Mouse (Mus musculus) stomach, postnatal 0 days (tissue): ENCODE data around the gene Prrx2. TPM values are rescaled to one million over a fixed set of nuclear protein-coding genes. Genes with fewer than 3 reads are reported as not detected.
A peak's percentile ranks its signal among the peaks of the same experiment; 100 is the strongest.
"Not testable (repeated sequence)": the region's sequence is repeated elsewhere in the genome, so short reads cannot be mapped to it uniquely, and the experiment has no call there.

Source experiments
- ATAC-seq: fragments of 200-750 bp; cut with Nextera tagmentation; 2 replicates; pipeline ENCODE4 v1.8.0; 2017; ENCODE audit not compliant: low FRiP score, low TSS enrichment
- DNase-seq: peaks from one replicate; pipeline ENCODE4 v3.0.0-alpha.2; 2016; ENCODE audit warnings: low spot score
- H3K27ac ChIP-seq: fragments of 300-500 bp; sonication (generic); replicated peaks from 2 replicates; pipeline ENCODE4 v1.5.1; 2014; ENCODE audit warnings: mild to moderate bottlenecking, control low read depth
- H3K27me3 ChIP-seq: fragments of 300-500 bp; sonication (generic); 2 replicates; pipeline ENCODE4 v1.6.1; 2014; ENCODE audit warnings: low read length; ENCODE audit not compliant: control insufficient read depth, insufficient read depth
- H3K36me3 ChIP-seq: fragments of 300-500 bp; sonication (generic); 2 replicates; pipeline ENCODE4 v1.6.1; 2014; ENCODE audit warnings: low read length, mixed read lengths; ENCODE audit not compliant: control insufficient read depth, insufficient read depth
- H3K4me1 ChIP-seq: fragments of 300-500 bp; sonication (generic); replicated peaks from 2 replicates; pipeline ENCODE4 v1.6.1; 2014; ENCODE audit warnings: antibody characterized with exemption; ENCODE audit not compliant: control insufficient read depth, insufficient read depth
- H3K4me2 ChIP-seq: fragments of 300-500 bp; sonication (generic); replicated peaks from 2 replicates; pipeline ENCODE4 v1.6.1; 2014; ENCODE audit warnings: low read depth, mild to moderate bottlenecking, control low read depth, moderate library complexity
- H3K4me3 ChIP-seq: fragments of 300-500 bp; sonication (generic); 2 replicates; pipeline ENCODE4 v1.5.1; 2014; ENCODE audit warnings: low read depth, low read length, control low read depth
- H3K9ac ChIP-seq: fragments of 300-500 bp; sonication (generic); 2 replicates; pipeline ENCODE4 v1.6.1; 2014; ENCODE audit warnings: mild to moderate bottlenecking, low read length, control low read depth, mixed read lengths
- H3K9me3 ChIP-seq: fragments of 300-500 bp; sonication (generic); 2 replicates; pipeline ENCODE4 v1.6.1; 2016; ENCODE audit warnings: low read length; ENCODE audit not compliant: control insufficient read depth
- CTCF ChIP-seq: IDR thresholded peaks from 2 replicates; pipeline ENCODE4 v1.5.1; 2016; ENCODE audit warnings: antibody characterized with exemption, low read depth, mild to moderate bottlenecking, moderate library complexity
- EP300 ChIP-seq: optimal IDR thresholded peaks from 2 replicates; pipeline ENCODE3; 2016; ENCODE audit warnings: antibody characterized with exemption
- WGBS: fragments of 180-500 bp; shearing (Covaris S2); extraction: QIAGEN DNeasy Blood & Tissue Kit; methylation state at CpG from one replicate; pipeline ENCODE4 v1.1.7; 2014; 5-methylcytosine and 5-hydroxymethylcytosine counted together
- polyA plus RNA-seq: library from polyadenylated mRNA; unstranded; fragments of >200 nt; fragmentation: Nextera tagmentation; extraction: Ambion mirVana; gene quantifications from 2 replicates; pipeline ENCODE4 v1.2.1, GENCODE M21; 2015

Gene Prrx2
- polyA plus RNA-seq, 1 experiment from 2014 or later = 1.8 TPM

DNA sequence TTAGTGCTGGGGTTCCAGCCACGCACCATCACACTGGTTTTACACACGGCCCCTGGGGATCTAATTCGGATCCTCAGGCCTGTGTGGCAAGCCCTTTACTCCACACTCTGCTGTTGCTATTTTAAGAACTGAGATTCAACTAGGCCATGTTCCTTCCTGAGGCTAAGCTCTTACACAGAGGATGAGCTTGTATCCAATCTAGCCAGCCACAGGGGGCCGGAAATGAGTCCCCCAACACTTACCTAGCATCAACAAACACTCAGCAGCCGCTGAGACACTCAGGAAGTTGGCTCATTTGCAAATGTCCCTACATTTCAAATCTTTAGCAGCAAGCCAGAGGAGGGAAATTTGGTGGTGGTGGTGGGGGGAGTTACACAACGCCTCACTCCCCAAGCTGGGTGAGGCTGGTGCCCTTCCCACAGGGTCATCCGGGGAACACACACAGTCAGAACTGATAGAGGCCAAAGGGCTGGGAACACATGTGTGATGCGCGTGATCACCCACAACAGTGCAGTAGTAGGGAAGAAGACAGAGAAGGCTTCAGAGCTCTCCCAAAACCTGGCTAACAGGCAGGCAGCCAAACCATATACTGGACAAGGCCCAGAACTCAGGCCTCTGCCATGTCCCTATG lies 92.5 kb downstream of the Prrx2 start:
- H3K4me3 ChIP-seq = no peak overlapping the region
- DNase-seq (no peak), ATAC-seq (no peak)
- TF ChIP-seq CTCF = no peak
- no peak for TF ChIP-seq EP300
- 55% methylated on average over 9 of the region's 9 CpGs for WGBS
- no peaks in the 10 kb centered on the region for H3K9me3 ChIP-seq
- no peak overlapping the region for H3K9ac ChIP-seq
- 0 out of 2 replicates have a peak, but pooled peaks cover 2% of the 10 kb centered on the region for H3K4me1 ChIP-seq
- no peak overlapping the region for H3K4me2 ChIP-seq
- peak overlapping the region; percentile 45; the same call in 1 of the 2 replicates for H3K27ac ChIP-seq
- H3K27me3 ChIP-seq = no peaks in the 10 kb centered on the region
- H3K36me3 ChIP-seq = no peaks in the 10 kb centered on the region

DNA sequence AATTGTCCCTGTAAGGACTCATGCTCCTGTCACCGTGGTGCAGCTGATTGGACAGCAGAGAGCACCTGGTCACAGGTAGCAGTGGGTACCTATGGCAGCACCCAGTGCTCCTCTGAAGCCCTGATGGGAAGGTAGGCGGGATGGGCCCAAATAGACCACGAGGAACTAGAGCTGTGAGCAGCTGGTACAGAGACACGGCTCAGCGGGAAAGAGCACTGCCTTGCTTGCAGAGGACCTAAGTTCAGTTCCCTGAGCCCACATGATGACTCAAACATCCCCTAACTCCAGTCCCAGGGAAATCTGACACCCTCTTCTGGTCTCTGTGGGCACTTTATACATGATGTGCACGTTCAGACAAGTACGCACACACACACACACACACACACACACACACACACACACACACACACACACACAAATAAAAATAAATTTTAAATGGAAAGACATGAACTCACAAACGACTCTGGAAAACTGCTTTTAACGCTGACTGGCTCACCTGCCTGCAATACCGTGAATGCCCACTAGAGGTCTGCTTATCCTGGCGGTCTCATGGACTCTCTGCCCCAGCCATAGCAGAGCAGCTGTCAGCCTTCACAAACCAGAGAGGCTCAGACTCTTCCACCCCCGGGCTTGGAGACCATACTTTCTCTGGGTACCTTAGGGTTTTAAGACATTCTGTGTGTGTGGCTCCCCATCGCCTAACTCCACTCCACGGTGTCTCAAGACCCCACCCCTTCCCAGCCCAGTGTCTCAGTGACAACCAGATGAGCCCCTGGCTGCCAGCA lies 93.3 kb downstream of the Prrx2 start:
- no peak overlapping the region for H3K4me3 ChIP-seq
- ATAC-seq (peak; percentile 60), DNase-seq (peak; percentile 85)
- no peaks in the 10 kb centered on the region for H3K36me3 ChIP-seq
- no peak overlapping the region for H3K4me2 ChIP-seq
- TF ChIP-seq EP300 = no peak
- peak; percentile 92 for TF ChIP-seq CTCF
- H3K9me3 ChIP-seq = no peaks in the 10 kb centered on the region
- WGBS = 25% methylated on average over 14 of the region's 14 CpGs
- peak overlapping the region; percentile 81 for H3K27ac ChIP-seq
- H3K9ac ChIP-seq = 0 out of 2 replicates have a peak overlapping the region, but pooled peaks have one; percentile 4
- H3K27me3 ChIP-seq = no peaks in the 10 kb centered on the region
- H3K4me1 ChIP-seq = 0 out of 2 replicates have a peak, but pooled peaks cover 2% of the 10 kb centered on the region

DNA sequence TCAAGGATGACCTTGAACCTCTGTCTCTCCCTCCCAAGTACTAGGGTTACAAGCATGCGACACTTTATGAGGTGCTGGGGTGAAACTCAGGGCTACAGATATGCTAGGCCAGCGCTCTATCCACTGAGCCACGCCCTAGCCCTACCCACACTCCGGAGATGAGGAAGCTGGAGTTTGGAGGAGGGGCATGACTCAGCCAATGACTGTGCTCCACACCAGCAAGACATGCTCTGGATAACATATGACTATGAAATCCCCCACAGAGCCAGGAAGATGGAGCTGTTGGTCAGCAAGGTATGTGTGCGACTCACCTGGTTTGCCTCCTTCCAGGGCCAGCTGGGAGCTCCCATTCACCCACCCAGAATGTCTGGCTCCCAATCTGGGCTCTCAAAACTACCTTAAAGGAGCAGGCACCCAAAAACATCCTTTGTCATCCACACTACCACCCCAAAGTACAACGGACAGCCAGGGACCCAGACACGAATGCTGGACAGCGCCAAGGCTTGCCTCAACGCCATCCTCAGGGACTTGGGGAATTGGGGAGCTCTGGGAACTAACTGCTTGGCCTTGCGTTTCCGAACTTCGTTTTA lies 94.2 kb downstream of the Prrx2 start:
- no peaks in the 10 kb centered on the region for H3K27me3 ChIP-seq
- H3K9me3 ChIP-seq = no peaks in the 10 kb centered on the region
- 0 out of 2 replicates have a peak, but pooled peaks cover 2% of the 10 kb centered on the region for H3K4me1 ChIP-seq
- peak overlapping the region; percentile 59 for H3K4me2 ChIP-seq
- TF ChIP-seq CTCF (no peak), EP300 (no peak)
- H3K27ac ChIP-seq = peak overlapping the region; percentile 81
- DNase-seq (peak; percentile 77), ATAC-seq (peak; percentile 87)
- H3K9ac ChIP-seq = peak overlapping the region; percentile 39
- no peaks in the 10 kb centered on the region for H3K36me3 ChIP-seq
- 18% methylated on average over 12 of the region's 12 CpGs for WGBS
- H3K4me3 ChIP-seq = peak overlapping the region; percentile 32; the same call in 1 of the 2 replicates

DNA sequence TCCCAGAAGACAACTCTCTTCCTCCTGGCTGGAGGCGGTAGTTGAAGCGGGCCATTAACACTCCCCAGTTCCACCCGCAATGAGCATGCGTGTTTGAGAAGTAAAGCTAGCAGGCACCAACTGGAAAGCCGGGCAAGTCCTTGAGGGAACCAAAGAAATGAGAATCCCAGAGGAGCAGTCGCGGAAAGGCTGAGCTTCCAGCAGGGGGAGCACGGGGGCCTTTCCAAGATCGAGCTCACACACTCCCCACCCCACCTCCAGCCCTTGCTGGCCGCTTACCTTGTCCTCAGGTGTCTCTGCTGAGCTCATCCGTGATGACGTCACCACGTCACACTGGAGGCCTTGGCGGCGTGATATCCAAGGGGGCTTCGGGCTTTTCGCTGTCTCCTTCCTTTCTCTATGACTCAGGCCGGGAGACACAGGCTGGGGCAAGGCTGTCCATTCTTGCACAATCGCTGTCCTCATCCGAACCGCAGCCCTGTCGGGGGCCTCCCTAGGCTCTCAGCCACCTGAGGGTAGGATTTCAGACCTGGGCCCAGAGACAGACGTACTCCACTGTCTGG lies 94.8 kb downstream of the Prrx2 start, which contains the start of gene Ptges:
Gene Ptges, minus strand, starts transcription at position 381 of the 563 bp plus-strand sequence.
- TF ChIP-seq CTCF (peak; percentile 81), EP300 (no peak)
- H3K27me3 ChIP-seq = no peaks in the 10 kb centered on the region
- peak within 1 kb of the TSS; percentile 32 for H3K4me3 ChIP-seq
- DNase-seq = peak; percentile 88
- H3K9ac ChIP-seq = peak within 1 kb of the TSS; percentile 39
- peak within 1 kb of the TSS; percentile 81 for H3K27ac ChIP-seq
- H3K4me2 ChIP-seq = peak within 1 kb of the TSS; percentile 59
- 0 out of 2 replicates have a peak, but pooled peaks cover 2% of the 10 kb centered on the region for H3K4me1 ChIP-seq
- WGBS = under 1% methylated on average over 23 of the region's 23 CpGs
- no peaks in the 10 kb centered on the region for H3K36me3 ChIP-seq
- H3K9me3 ChIP-seq = no peaks in the 10 kb centered on the region
- ATAC-seq = peak; percentile 69

DNA sequence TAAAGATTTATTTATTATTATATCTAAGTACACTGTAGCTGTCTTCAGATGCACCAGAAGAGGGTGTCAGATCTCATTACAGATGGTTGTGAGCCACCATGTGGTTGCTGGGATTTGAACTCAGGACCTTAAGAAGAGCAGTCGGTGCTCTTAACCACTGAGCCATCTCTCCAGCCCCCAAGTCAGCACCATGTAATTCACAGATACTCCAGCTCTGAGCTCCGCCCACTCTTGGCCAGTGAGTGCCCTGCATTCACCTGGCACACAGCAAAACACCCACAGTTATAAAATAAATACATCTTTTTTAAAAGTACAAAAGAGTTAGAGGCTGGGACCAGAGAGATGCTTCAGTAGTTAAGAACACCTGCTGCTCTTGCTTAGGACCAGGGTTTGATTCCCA lies 96.1 kb downstream of the Prrx2 start:
- H3K9me3 ChIP-seq, H3K36me3 ChIP-seq, H3K4me1 ChIP-seq, H3K4me3 ChIP-seq, ATAC-seq, H3K9ac ChIP-seq, H3K4me2 ChIP-seq, H3K27ac ChIP-seq, H3K27me3 ChIP-seq, DNase-seq: not testable (repeated sequence)
- 89% methylated on average over 2 of the region's 2 CpGs for WGBS

Other genes with a start within 250 kb of the Prrx2 start
- 0.57 and 0.63 TPM in 2 replicates for gene Cstad, start 239.9 kb upstream of the Prrx2 start, polyA plus RNA-seq
- gene 1700001O22Rik, start 31.3 kb upstream of the Prrx2 start, polyA plus RNA-seq = 2.0 and 2.5 TPM in 2 replicates
- 52.4 and 53.3 TPM in 2 replicates for gene Ntmt1, start 27.1 kb upstream of the Prrx2 start, polyA plus RNA-seq
- gene Asb6, start 4.6 kb upstream of the Prrx2 start, polyA plus RNA-seq = 17.2 and 19.6 TPM in 2 replicates
- 28.3 and 29.2 TPM in 2 replicates for gene Ptges, start 94.9 kb downstream of the Prrx2 start, polyA plus RNA-seq
- 20.1 and 21.8 TPM in 2 replicates for gene Tor1b, start 118.0 kb downstream of the Prrx2 start, polyA plus RNA-seq
- 49.1 and 51.2 TPM in 2 replicates for gene Tor1a, start 133.0 kb downstream of the Prrx2 start, polyA plus RNA-seq
- 29.5 TPM in 2 replicates for gene BC005624, start 147.2 kb downstream of the Prrx2 start, polyA plus RNA-seq
- 8.9 and 9.0 TPM in 2 replicates for gene Usp20, start 147.3 kb downstream of the Prrx2 start, polyA plus RNA-seq